Mouse (Mus musculus): ENCODE results near the gene Cbr2.
"Not testable (repeated sequence)": the region's sequence is repeated elsewhere in the genome, so short reads cannot be mapped to it uniquely, and the experiment has no call there.

The Cbr2 gene

GRCm38 (mm10) chr11:120731858-120732680, at the start of gene Cbr2:
Cbr2 (minus strand) TSS chr11:120732114.
- no peak for DNase-seq (ENCODE audit: low read depth, low spot score)

GRCm38 (mm10) chr11:120781361-120781760, 49.4 kb upstream of the Cbr2 start:
- DNase-seq (ENCODE audit: low read depth, low spot score) = not testable (repeated sequence)

- DNase-seq (ENCODE audit: low read depth, low spot score) = no peak
These were observed 48.0 kb upstream of the Cbr2 start for GRCm38 (mm10) chr11:120779876-120780275.

GRCm38 (mm10) chr11:120777123-120777522, 45.2 kb upstream of the Cbr2 start:
- no peak for DNase-seq (ENCODE audit: low read depth, low spot score)

- DNase-seq (ENCODE audit: low read depth, low spot score) = peak; percentile 68
These were observed 44.0 kb upstream of the Cbr2 start for GRCm38 (mm10) chr11:120775774-120776469.

GRCm38 (mm10) chr11:120773463-120774190, 41.7 kb upstream of the Cbr2 start:
- DNase-seq (ENCODE audit: low read depth, low spot score) = no peak

- no peak for DNase-seq (ENCODE audit: low read depth, low spot score)
These were observed 40.8 kb upstream of the Cbr2 start for GRCm38 (mm10) chr11:120772749-120773148.

GRCm38 (mm10) chr11:120768206-120768605, 36.3 kb upstream of the Cbr2 start:
- no peak for DNase-seq (ENCODE audit: low read depth, low spot score)

- not testable (repeated sequence) for DNase-seq (ENCODE audit: low read depth, low spot score)
These were observed 35.1 kb upstream of the Cbr2 start for GRCm38 (mm10) chr11:120767023-120767422.

- not testable (repeated sequence) for DNase-seq (ENCODE audit: low read depth, low spot score)
These were observed 31.4 kb upstream of the Cbr2 start for GRCm38 (mm10) chr11:120763121-120763999.

GRCm38 (mm10) chr11:120762672-120763041, 30.7 kb upstream of the Cbr2 start, which contains the start of gene Hmga1b:
Hmga1b (plus strand) TSS chr11:120762794.
- DNase-seq (ENCODE audit: low read depth, low spot score) = not testable (repeated sequence)

- no peak for DNase-seq (ENCODE audit: low read depth, low spot score)
These were observed 30.1 kb upstream of the Cbr2 start for GRCm38 (mm10) chr11:120761811-120762671.

GRCm38 (mm10) chr11:120760236-120760635, 28.3 kb upstream of the Cbr2 start:
- no peak for DNase-seq (ENCODE audit: low read depth, low spot score)

GRCm38 (mm10) chr11:120751606-120752005, 19.7 kb upstream of the Cbr2 start:
- no peak for DNase-seq (ENCODE audit: low read depth, low spot score)

- no peak for DNase-seq (ENCODE audit: low read depth, low spot score)
These were observed 17.5 kb upstream of the Cbr2 start for GRCm38 (mm10) chr11:120749430-120749829.

GRCm38 (mm10) chr11:120747974-120748373, 16.1 kb upstream of the Cbr2 start:
- no peak for DNase-seq (ENCODE audit: low read depth, low spot score)

GRCm38 (mm10) chr11:120744121-120744701, 12.3 kb upstream of the Cbr2 start:
- DNase-seq (ENCODE audit: low read depth, low spot score) = no peak

- no peak for DNase-seq (ENCODE audit: low read depth, low spot score)
These were observed 9.1 kb upstream of the Cbr2 start for GRCm38 (mm10) chr11:120740981-120741380.

GRCm38 (mm10) chr11:120736424-120736823, 4.5 kb upstream of the Cbr2 start:
- DNase-seq (ENCODE audit: low read depth, low spot score) = no peak

- DNase-seq (ENCODE audit: low read depth, low spot score) = no peak
These were observed 1.6 kb upstream of the Cbr2 start for GRCm38 (mm10) chr11:120733521-120733920.
